Mouse (Mus musculus) intestine, postnatal 0 days (tissue): ENCODE data around the gene Abracl. TPM values are rescaled to one million over a fixed set of nuclear protein-coding genes. Genes with fewer than 3 reads are reported as not detected.

ENCODE experiments used
- ATAC-seq: fragments of 200-750 bp; cut with Nextera tagmentation; 2 replicates; pipeline ENCODE4 v1.8.0; 2017; ENCODE audit warnings: mild to moderate bottlenecking, moderate TSS enrichment, moderate library complexity
- H3K27ac ChIP-seq: fragments of 300-500 bp; sonication (generic); 2 replicates; pipeline ENCODE4 v1.5.1; 2014; ENCODE audit warnings: mild to moderate bottlenecking, low read depth, low read length, moderate library complexity
- H3K27me3 ChIP-seq: fragments of 300-500 bp; sonication (generic); replicated peaks from 2 replicates; pipeline ENCODE4 v1.6.1; 2014; ENCODE audit warnings: low read length, mixed read lengths; ENCODE audit not compliant: control insufficient read depth, insufficient read depth
- H3K36me3 ChIP-seq: fragments of 300-500 bp; sonication (generic); 2 replicates; pipeline ENCODE4 v1.6.1; 2014; ENCODE audit warnings: mild to moderate bottlenecking, moderate library complexity; ENCODE audit not compliant: control insufficient read depth, insufficient read depth
- H3K4me1 ChIP-seq: fragments of 300-500 bp; sonication (generic); replicated peaks from 2 replicates; pipeline ENCODE4 v1.6.1; 2014; ENCODE audit warnings: antibody characterized with exemption, low read length, mixed read lengths; ENCODE audit not compliant: control insufficient read depth, insufficient read depth
- H3K4me2 ChIP-seq: fragments of 300-500 bp; sonication (generic); replicated peaks from 2 replicates; pipeline ENCODE4 v1.6.1; 2014; ENCODE audit warnings: low read depth, mild to moderate bottlenecking, moderate library complexity
- H3K4me3 ChIP-seq: fragments of 300-500 bp; sonication (generic); 2 replicates; pipeline ENCODE4 v1.5.1; 2014; ENCODE audit warnings: low read depth, low read length
- H3K9ac ChIP-seq: fragments of 300-500 bp; sonication (generic); 2 replicates; pipeline ENCODE4 v1.6.1; 2014; ENCODE audit warnings: mild to moderate bottlenecking, low read depth, low read length
- H3K9me3 ChIP-seq: fragments of 300-500 bp; sonication (generic); 2 replicates; pipeline ENCODE4 v1.6.1; 2016; ENCODE audit warnings: mixed run types; ENCODE audit not compliant: control insufficient read depth
- CTCF ChIP-seq: sonication (generic); IDR thresholded peaks from 2 replicates; pipeline ENCODE4 v1.5.1; 2016; ENCODE audit warnings: low read depth, mild to moderate bottlenecking, control low read depth, antibody characterized with exemption, moderate library complexity
- WGBS: fragments of 180-500 bp; shearing (Covaris S2); extraction: QIAGEN DNeasy Blood & Tissue Kit; methylation state at CpG from one replicate; pipeline ENCODE4 v1.1.7; 2014; 5-methylcytosine and 5-hydroxymethylcytosine counted together
- polyA plus RNA-seq: library from polyadenylated mRNA; unstranded; fragments of >200 nt; fragmentation: Nextera tagmentation; extraction: Ambion mirVana; gene quantifications from 2 replicates; pipeline ENCODE4 v1.2.1, GENCODE M21; 2015

The Abracl gene
- polyA plus RNA-seq, 1 experiment from 2014 or later: 243 TPM

DNA sequence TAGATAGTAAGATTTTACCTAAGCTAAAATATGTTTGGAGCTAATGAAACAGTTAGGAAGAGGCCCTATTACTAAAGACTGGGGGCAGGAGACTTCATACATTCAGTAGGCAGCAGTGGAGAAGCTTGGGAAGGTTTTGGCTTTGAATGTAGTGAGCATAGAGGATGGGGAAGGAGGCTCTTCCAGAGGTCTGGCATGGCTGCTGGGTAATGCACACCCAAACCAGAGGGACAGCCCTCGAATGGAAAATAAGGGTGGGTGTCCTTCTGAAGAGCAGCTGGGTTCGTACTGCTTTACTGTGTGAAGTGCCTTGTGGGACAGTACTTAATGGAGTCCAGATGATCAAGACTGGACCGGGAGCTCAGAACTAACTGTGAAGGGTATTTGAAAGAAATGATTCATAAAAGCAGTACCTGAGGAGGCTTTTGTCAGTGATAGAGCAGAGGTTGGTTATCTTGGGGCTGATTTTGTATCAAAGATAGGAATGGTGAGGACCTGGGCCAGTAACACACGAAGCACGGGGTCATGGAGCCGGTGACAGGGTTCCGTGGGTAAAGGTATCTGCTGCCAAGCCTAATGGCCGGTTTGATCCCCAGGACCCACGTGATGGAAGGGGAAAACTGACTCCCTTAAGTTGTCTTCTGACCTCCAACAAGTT lies 35.7 kb upstream of the Abracl start:
- H3K27ac ChIP-seq: no peak overlapping the region
- no peaks in the 10 kb centered on the region for H3K36me3 ChIP-seq
- no peak for TF ChIP-seq CTCF
- H3K27me3 ChIP-seq: no peaks in the 10 kb centered on the region
- H3K4me1 ChIP-seq: peaks cover 4% of the 10 kb centered on the region; the same call in 1 of the 2 replicates
- no peak overlapping the region for H3K9ac ChIP-seq
- 83% methylated on average over 9 of the region's 9 CpGs for WGBS
- H3K4me3 ChIP-seq: no peak overlapping the region
- H3K4me2 ChIP-seq: no peak overlapping the region
- no peak for ATAC-seq
- no peaks in the 10 kb centered on the region for H3K9me3 ChIP-seq

DNA sequence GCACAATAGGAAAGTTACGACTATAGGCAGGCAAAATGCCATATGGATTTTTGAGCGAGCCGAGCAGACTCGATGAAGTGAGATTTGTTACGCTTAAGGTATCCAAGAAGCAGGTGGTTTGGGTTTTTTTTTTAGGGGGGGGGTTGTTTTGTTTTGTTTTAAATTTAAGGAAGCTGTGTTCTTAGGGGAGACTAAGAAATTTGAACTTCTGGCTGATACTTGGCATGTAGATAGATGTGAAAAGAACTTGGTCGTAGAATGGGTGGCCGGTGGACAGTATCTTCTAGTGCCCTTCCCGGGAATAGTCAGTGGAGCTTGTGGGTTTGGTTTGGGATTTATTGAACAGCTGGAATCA lies 33.3 kb upstream of the Abracl start:
- TF ChIP-seq CTCF: no peak
- Histone ChIP-seq H3K27ac (no peak overlapping the region), H3K9me3 (no peaks in the 10 kb centered on the region), H3K9ac (peak overlapping the region; percentile 97), H3K36me3 (no peaks in the 10 kb centered on the region), H3K4me1 (peaks cover 4% of the 10 kb centered on the region; the same call in 1 of the 2 replicates), H3K4me3 (peak overlapping the region; percentile 91), H3K4me2 (peak overlapping the region; percentile 96), H3K27me3 (no peaks in the 10 kb centered on the region)
- WGBS: 1% methylated on average over 8 of the region's 8 CpGs
- no peak for ATAC-seq

DNA sequence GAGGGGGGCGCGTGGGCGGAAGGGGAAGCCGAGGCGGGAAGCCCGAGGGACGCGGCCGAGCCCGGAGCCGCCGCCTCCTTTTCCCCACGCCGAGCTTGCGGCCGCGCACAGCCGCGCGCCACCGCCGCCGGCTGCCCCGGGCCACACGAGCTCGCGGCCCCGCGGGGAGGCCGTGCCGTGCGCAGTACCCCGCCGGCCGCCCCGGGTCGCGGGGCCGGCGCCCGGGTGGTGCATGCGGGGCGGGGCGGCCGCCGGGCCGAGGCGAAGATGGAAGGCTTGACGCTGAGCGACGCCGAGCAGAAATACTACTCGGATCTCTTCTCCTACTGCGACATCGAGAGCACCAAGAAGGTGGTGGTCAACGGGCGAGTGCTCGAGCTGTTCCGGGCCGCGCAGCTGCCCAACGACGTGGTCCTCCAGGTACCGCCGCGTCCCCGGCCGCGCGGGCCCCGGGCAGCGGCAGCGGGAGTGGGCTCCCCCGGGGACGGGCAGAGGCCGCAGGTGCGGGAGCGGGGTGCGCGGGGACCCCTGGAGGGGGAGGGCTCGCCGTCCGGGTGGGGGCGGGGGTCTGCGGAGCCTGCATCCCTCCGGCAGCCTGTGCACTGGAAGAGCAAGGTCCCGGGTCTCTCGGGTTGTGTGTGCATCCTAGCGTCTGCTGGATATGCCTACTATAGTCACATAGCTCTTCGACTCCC lies 32.8 kb upstream of the Abracl start, which contains the start of gene Reps1:
Reps1 (plus strand) TSS at position 166 of the 695 bp plus-strand sequence.
- H3K4me2 ChIP-seq: peak within 1 kb of the TSS; percentile 96
- peaks cover 4% of the 10 kb centered on the region; the same call in 1 of the 2 replicates for H3K4me1 ChIP-seq
- no peaks in the 10 kb centered on the region for H3K36me3 ChIP-seq
- H3K9ac ChIP-seq: peak within 1 kb of the TSS; percentile 97
- H3K9me3 ChIP-seq: no peaks in the 10 kb centered on the region
- TF ChIP-seq CTCF: no peak
- H3K4me3 ChIP-seq: peak within 1 kb of the TSS; percentile 91
- peak; percentile 76 for ATAC-seq
- H3K27me3 ChIP-seq: no peaks in the 10 kb centered on the region
- under 1% methylated on average over 83 of the region's 90 CpGs for WGBS
- H3K27ac ChIP-seq: peak within 1 kb of the TSS; percentile 87

DNA sequence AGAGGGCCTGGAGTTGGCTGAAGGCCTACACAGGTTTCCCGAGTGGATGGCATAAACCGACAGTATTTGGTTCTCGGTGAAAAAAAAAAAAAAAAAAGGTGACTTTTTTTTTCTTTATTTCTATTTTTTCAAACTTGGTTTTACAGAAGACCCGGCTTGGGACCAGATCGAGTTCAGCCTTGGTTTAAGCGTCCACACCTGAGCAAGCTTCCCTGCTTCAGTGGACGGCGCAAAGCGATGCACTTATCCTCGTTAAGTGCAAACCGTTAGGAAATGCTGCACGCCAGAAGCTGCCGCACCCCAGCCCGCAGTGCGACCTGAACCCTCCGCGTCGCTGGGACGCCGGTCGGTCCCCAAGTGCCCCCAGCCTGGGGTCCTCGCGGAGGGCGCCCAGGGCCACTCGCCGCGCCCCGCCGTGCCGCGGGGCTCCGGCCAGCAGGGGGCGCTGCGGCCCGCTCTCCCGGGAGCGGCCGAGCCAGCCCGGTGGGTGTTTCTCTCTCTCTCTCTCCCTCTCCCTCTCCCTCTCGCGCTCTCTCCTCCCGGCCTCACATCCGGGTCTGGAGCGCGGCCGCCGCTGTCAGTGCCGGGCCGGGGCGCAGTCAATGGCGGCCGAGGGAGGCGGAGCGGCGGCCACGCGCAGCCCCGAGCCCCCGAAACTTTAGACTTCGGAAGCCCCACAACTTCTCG lies 32.1 kb upstream of the Abracl start:
- no peaks in the 10 kb centered on the region for H3K27me3 ChIP-seq
- peak; percentile 78 for TF ChIP-seq CTCF
- H3K4me1 ChIP-seq: peaks cover 4% of the 10 kb centered on the region; the same call in 1 of the 2 replicates
- no peaks in the 10 kb centered on the region for H3K9me3 ChIP-seq
- H3K9ac ChIP-seq: peak overlapping the region; percentile 97
- H3K36me3 ChIP-seq: no peaks in the 10 kb centered on the region
- peak; percentile 97 for ATAC-seq
- peak overlapping the region; percentile 96 for H3K4me2 ChIP-seq
- 4% methylated on average over 40 of the region's 61 CpGs for WGBS
- peak overlapping the region; percentile 91 for H3K4me3 ChIP-seq
- peak overlapping the region; percentile 87 for H3K27ac ChIP-seq

DNA sequence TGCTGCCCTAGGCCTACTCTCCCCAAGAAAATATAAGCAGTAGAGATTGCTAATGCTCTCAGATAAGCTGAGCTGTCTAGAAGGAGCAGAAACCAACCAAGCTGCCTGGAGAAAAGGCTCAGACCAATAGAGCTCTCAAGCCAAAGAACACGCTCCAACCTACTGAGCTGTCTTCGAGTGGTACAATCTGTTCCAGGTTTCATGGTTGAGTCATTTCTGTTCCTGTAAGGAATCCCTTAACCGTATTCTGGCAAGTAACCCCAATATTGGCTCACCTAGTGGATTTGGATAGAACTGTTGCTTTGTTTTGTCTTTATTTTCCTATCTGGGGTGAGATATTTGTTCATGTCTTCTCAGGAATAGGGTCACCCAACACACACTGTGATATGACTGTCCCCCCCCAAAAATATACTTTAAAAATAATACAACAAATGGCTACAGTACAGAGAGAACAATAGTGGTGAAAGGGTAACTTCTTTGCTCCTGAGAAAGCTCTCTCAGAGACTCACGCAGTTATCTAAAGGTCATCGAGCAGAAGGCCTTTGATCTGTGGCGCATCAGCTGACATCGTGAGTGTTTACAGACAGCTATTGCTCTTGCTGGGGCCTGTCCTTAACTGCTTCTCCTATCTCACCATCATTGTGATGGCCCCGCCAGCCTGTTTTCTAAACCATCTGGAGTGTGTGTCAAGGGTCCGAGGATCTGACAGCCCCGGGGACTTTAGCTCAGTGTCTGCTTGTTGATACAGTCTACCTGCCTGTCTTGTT lies 24.5 kb upstream of the Abracl start:
- H3K4me1 ChIP-seq: no peaks in the 10 kb centered on the region
- ATAC-seq: peak; percentile 38; the same call in 1 of the 2 replicates
- no peak overlapping the region for H3K9ac ChIP-seq
- 44% methylated on average over 10 of the region's 10 CpGs for WGBS
- H3K27ac ChIP-seq: no peak overlapping the region
- no peak overlapping the region for H3K4me2 ChIP-seq
- no peaks in the 10 kb centered on the region for H3K27me3 ChIP-seq
- no peak for TF ChIP-seq CTCF
- no peaks in the 10 kb centered on the region for H3K9me3 ChIP-seq
- H3K4me3 ChIP-seq: no peak overlapping the region
- no peaks in the 10 kb centered on the region for H3K36me3 ChIP-seq
